Mouse (Mus musculus) liver (tissue): ENCODE measurements around the gene Arl3.

Experiments used
- DNase-seq: peaks from one replicate; pipeline ENCODE4 v3.0.0-alpha.2; 2020; ENCODE audit warnings: mixed read lengths

The Arl3 gene

GRCm38 (mm10) chr19:46572951-46573937 is at the start of gene Arl3, which contains the start of gene Sfxn2:
Arl3 (minus strand) TSS chr19:46573198.
Sfxn2 (plus strand) TSS chr19:46573365.
- DNase-seq, result peak; percentile 99

- no peak for DNase-seq
Observed at GRCm38 (mm10) chr19:46622659-46623193, 49.7 kb upstream of the Arl3 start.

- DNase-seq, result no peak
Observed at GRCm38 (mm10) chr19:46621236-46622183, 48.5 kb upstream of the Arl3 start.

- no peak for DNase-seq
Observed at GRCm38 (mm10) chr19:46620016-46620808, 47.2 kb upstream of the Arl3 start.

DNA sequence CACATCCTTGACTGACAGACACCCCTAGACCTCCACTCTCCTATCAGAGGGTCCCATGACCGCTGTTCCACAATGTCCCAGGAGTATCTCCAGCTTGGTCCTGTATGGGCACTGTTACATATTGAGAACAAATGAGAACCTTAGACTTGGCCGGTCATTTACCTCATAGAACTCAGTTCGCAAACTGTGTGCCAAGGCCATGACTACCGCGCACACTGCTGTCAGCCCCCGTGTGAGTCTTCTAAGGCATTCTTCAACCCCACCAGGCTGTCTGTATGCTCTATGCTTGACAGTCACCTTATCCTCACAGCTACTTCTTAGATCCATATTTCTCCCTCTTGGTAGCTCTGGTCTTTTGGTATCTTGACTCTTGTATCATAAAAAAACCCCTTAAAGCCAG is 46.5 kb upstream of the Arl3 start:
- DNase-seq, result no peak

DNA sequence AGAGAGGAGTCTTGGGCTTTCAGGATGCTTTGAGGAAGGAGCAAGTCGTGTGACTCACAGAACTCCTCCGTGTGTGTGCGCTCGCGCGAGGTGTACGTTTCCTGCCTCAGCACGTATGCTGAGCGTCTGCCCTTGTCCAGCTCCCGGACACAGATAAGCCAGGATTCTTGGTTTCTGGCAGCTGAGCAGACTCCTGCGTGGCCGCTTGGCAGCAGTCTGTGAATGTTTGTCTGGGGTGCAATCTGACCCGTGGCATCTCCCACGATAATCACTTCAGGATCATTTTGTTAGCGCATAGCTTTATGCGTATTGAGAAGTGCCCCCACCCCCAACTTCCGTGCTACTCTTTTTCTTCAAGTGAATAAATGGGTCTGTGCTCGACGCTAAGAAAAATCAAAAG is 46.0 kb upstream of the Arl3 start:
- DNase-seq, result no peak

DNA sequence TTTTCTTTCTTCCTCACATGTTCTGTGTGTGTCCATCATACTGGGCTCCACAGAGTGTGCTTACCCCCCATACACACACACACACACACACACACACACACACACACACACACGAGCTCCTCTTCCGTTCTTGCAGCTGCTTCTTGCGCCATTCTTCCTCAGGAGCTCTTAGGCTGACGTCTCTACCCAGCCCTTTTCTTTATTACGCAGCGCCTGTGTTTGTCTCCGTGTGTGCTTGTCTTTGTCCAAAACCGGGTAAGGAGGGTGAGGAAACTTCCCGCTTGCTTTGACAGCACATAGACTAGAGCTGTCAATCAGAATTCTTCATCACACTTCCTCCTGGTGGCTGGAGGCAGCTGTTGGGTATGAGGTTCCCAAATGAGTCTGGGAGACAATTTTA is 45.3 kb upstream of the Arl3 start:
- no peak for DNase-seq

DNA sequence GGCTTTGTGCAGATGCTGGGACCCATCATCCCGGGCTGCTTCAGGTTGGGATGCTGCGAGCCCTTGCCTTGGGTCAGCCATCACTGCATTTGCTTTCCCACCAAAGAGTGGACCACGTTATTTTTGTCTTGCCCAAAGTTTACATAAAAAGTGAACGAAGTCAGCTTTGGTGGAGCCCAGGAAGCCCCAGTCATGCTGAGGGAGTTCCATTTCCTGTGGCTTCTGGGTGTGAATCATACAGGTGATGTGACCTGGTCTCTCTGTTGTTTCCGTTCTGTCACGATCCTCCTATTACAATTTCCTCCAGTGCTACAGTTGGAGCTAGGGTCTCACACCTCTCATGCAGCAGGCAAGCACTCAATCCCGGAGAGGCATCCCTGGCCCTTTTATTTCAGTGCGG is 44.4 kb upstream of the Arl3 start:
- no peak for DNase-seq

DNA sequence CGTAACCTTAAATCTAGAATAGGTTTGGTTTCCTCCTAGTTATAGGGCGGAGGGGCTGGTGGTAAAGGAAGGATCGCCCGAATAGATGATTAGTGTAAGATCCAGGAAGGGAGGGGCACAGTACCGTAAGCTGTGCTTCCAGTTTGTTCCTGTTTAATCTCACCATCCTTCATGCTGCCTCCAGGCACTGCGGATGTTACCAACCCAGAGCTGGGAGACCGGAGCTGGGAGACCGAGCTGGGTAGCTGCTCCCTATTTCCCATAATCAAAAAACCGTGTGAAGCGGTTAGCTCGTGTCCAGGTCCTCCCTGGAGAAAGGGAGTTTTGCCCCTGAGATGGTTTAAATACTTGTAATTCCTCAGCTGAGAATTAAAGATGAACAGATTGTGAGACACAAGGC is 43.4 kb upstream of the Arl3 start:
- no peak for DNase-seq

GRCm38 (mm10) chr19:46608158-46608557 is 35.2 kb upstream of the Arl3 start:
- DNase-seq, result no peak

DNA sequence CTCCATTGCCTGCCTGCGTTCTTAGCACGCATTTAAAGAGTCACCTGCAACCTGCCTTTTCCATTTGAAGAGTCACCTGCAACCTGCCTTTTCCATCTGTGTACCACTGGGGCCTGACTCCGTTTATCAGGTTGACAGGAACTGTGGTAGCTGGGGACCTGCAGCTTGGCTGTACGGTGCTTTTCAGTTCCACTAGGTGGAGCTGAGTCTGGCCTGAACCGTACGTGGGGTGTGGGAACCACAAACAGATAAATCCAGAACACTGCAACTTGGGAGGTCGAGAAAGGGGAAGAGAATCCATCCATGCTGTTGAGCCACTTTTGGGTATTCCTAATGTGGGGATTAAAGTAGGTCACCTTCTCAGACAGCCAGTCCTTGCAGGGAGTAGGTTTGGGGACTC is 34.4 kb upstream of the Arl3 start:
- peak; percentile 39 for DNase-seq

GRCm38 (mm10) chr19:46606718-46607117 is 33.7 kb upstream of the Arl3 start:
- DNase-seq, result no peak

GRCm38 (mm10) chr19:46602406-46602805 is 29.4 kb upstream of the Arl3 start:
- no peak for DNase-seq

- no peak for DNase-seq
Observed at GRCm38 (mm10) chr19:46601491-46601890, 28.5 kb upstream of the Arl3 start.

DNA sequence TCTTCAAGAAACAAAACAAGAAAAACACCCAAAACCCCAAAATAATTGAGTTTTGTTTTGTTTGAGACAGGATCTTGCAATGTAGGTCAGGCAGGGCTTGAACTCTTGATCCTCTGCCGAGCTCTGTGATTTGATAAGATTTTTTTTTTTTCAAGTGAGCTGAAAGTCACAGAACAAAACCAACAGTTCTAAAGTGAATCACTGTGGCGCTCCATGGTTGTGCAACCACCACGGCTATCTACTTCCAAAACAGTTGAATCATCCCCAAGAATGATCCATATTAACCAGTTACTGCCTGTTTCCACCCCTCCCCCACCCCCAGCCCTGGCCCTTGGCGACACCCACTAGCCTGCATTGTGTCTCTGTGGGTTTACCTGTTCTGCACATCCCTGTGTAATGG is 27.4 kb upstream of the Arl3 start:
- no peak for DNase-seq

- DNase-seq, result no peak
Observed at GRCm38 (mm10) chr19:46599375-46600256, 26.6 kb upstream of the Arl3 start.

DNA sequence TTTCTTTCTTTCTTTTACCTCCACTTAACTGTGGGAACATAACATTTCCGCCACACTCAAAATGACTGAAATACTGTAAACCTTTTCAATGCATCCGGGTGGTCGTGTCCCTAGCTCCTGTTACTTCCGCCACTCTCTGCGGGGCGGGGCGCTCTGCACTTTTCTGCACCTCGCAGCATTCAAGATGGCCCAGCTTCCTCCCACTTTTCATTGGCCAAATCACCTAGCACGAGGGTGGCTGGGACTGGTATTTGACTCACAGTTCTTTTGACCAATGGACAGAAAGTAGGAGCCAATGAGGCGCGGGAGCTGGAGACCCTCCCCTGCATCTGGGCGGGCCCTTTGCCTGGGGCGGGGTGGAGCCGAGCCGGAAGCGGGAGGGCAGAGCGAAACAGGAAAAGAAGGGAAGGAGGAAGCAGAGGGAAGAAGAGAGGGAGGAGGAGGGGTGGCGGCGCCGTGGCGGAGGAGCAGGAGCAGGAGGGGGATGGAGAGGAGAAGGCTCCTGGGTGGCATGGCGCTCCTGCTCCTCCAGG is 25.8 kb upstream of the Arl3 start, which contains the start of gene Wbp1l:
Gene Wbp1l, plus strand, starts transcription at position 365 of the 533 bp plus-strand sequence.
- DNase-seq, result peak; percentile 96

DNA sequence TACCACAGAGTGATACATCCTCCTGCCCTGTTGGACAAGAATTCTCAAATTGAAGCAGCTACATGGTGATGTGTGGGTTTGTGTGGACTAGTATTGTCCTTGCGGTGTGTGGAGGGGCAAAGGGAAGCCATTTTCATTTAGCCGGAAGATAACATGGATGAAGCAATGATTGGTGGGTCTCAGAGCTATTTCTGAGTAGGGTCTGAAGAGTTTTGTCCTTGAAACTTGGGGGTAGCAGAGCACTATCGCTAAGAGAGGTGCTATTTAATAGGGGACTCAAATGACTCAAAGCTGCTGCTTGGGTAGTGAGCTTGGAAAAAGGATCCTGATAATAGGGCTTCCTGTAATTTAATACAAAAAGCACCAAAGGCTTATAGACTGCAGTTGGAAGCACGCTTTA is 25.2 kb upstream of the Arl3 start:
- DNase-seq, result no peak

DNA sequence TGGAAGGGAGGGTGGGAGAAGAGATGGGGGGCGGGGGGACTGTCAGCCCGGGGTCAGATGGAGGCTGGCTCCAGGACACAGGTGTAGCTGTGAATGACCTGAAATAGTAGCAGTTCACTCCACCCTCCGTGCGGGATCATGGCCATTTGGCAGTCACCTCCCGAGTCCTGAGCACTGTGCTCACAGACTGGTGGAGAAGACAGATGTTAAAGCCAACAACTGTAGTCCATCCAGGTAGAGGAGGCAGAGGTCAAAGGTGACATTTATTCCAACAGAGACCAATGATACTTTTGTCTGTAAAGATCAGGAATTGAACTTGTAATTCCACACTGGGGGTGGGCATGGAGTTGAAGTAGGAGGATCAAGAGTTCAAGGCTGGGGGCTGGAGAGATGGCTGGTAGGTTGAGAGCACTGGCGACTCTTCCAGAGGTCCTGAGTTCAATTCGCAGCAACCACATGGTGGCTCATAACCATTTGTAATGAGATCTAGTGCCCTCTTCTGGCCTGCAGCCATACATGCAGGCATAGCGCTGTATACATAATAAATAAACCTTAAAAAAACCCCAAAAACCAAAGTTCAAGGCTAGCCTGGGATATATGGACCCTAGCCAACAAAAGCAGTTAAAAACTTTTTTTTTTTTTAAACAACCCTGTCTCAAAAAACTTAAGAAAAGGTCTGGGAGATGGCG is 19.9 kb upstream of the Arl3 start:
- no peak for DNase-seq

GRCm38 (mm10) chr19:46591575-46591974 is 18.6 kb upstream of the Arl3 start:
- no peak for DNase-seq
